Mouse (Mus musculus) midbrain, embryonic 14.5 days (tissue): ENCODE results near the gene Desi2. TPM values are rescaled to one million over a fixed set of nuclear protein-coding genes. Genes with fewer than 3 reads are reported as not detected.
"Not testable (repeated sequence)": the region's sequence is repeated elsewhere in the genome, so short reads cannot be mapped to it uniquely, and the experiment has no call there.

ENCODE experiments used
- ATAC-seq: fragments of 200-750 bp; cut with Nextera tagmentation; 2 replicates; pipeline ENCODE4 v1.8.0; 2017; ENCODE audit warnings: moderate number of reproducible peaks, moderate library complexity; ENCODE audit not compliant: low FRiP score, low TSS enrichment
- DNase-seq: peaks from one replicate; pipeline ENCODE4 v3.0.0-alpha.2; 2015
- H3K27ac ChIP-seq: fragments of 300-500 bp; sonication (generic); replicated peaks from 2 replicates; pipeline ENCODE4 v1.5.1; 2014; ENCODE audit warnings: mild to moderate bottlenecking, low read depth, low read length, moderate library complexity
- H3K27me3 ChIP-seq: fragments of 300-500 bp; sonication (generic); 2 replicates; pipeline ENCODE4 v1.6.1; 2014; ENCODE audit warnings: low read length, control low read depth, mixed read lengths; ENCODE audit not compliant: control insufficient read depth, insufficient read depth
- H3K36me3 ChIP-seq: fragments of 300-500 bp; sonication (generic); 2 replicates; pipeline ENCODE4 v1.6.1; 2014; ENCODE audit warnings: low read length, control low read depth; ENCODE audit not compliant: control insufficient read depth, insufficient read depth
- H3K4me1 ChIP-seq: fragments of 300-500 bp; sonication (generic); 2 replicates; pipeline ENCODE4 v1.6.1; 2014; ENCODE audit warnings: mild to moderate bottlenecking, antibody characterized with exemption, low read length, control low read depth; ENCODE audit not compliant: control insufficient read depth, insufficient read depth
- H3K4me2 ChIP-seq: fragments of 300-500 bp; sonication (generic); 2 replicates; pipeline ENCODE4 v1.6.1; 2014; ENCODE audit warnings: mild to moderate bottlenecking, low read length, moderate library complexity
- H3K4me3 ChIP-seq: fragments of 300-500 bp; sonication (generic); replicated peaks from 2 replicates; pipeline ENCODE4 v1.5.1; 2014; ENCODE audit warnings: low read depth, low read length
- H3K9ac ChIP-seq: fragments of 300-500 bp; sonication (generic); replicated peaks from 2 replicates; pipeline ENCODE4 v1.6.1; 2014; ENCODE audit warnings: mild to moderate bottlenecking, low read length, moderate library complexity
- H3K9me3 ChIP-seq: fragments of 300-500 bp; sonication (generic); 2 replicates; pipeline ENCODE4 v1.6.1; 2016; ENCODE audit warnings: low read length, control low read depth, mixed read lengths; ENCODE audit not compliant: control insufficient read depth
- WGBS: fragments of 180-500 bp; shearing (Covaris S2); extraction: QIAGEN DNeasy Blood & Tissue Kit; methylation state at CpG from one replicate; pipeline ENCODE4 v1.1.7; 2014; 5-methylcytosine and 5-hydroxymethylcytosine counted together
- polyA plus RNA-seq: library from polyadenylated mRNA; unstranded; fragments of >200 nt; fragmentation: Nextera tagmentation; extraction: Ambion mirVana; gene quantifications from 2 replicates; pipeline ENCODE4 v1.2.1, GENCODE M21; 2014

Gene Desi2
- polyA plus RNA-seq, result 21.8 and 22.9 TPM in 2 replicates

GRCm38 (mm10) chr1:178187216-178187791 is at the start of gene Desi2:
TSS of gene Desi2 (plus strand) at chr1:178187417.
- not testable (repeated sequence) for H3K36me3 ChIP-seq, H3K9me3 ChIP-seq, H3K27me3 ChIP-seq
- ATAC-seq (peak; percentile 99), DNase-seq (peak; percentile 96)
- H3K4me2 ChIP-seq, result peak within 1 kb of the TSS; percentile 56
- H3K9ac ChIP-seq, result peak within 1 kb of the TSS; percentile 58
- WGBS, result 1% methylated on average over 37 of the region's 37 CpGs
- H3K4me1 ChIP-seq, result peaks cover 16% of the 10 kb centered on the region; the same call in 1 of the 2 replicates
- 0 out of 2 replicates have a peak within 1 kb of the TSS, but pooled peaks have one; percentile 61 for H3K27ac ChIP-seq
- peak within 1 kb of the TSS; percentile 56 for H3K4me3 ChIP-seq

- not testable (repeated sequence) for H3K36me3 ChIP-seq, H3K9me3 ChIP-seq, H3K4me1 ChIP-seq, H3K27ac ChIP-seq, H3K27me3 ChIP-seq, H3K4me3 ChIP-seq, ATAC-seq, H3K4me2 ChIP-seq, H3K9ac ChIP-seq
- DNase-seq, result peak; percentile 47
- 19% methylated on average over 2 of the region's 2 CpGs for WGBS
Measured at GRCm38 (mm10) chr1:178146513-178146912, 40.7 kb upstream of the Desi2 start.

GRCm38 (mm10) chr1:178146915-178147314 is 40.3 kb upstream of the Desi2 start:
- not testable (repeated sequence) for H3K27me3 ChIP-seq, ATAC-seq, H3K4me1 ChIP-seq, H3K4me3 ChIP-seq, H3K27ac ChIP-seq, H3K9me3 ChIP-seq, H3K4me2 ChIP-seq, H3K9ac ChIP-seq, H3K36me3 ChIP-seq
- WGBS, result 37% methylated on average over 4 of the region's 4 CpGs
- peak; percentile 23 for DNase-seq

- H3K27ac ChIP-seq, result no peak overlapping the region
- no peak overlapping the region for H3K4me3 ChIP-seq
- WGBS, result 90% methylated on average over 2 of the region's 2 CpGs
- H3K4me1 ChIP-seq, result 0 out of 2 replicates have a peak, but pooled peaks cover 3% of the 10 kb centered on the region
- H3K27me3 ChIP-seq, result no peaks in the 10 kb centered on the region
- ATAC-seq (no peak), DNase-seq (no peak)
- no peak overlapping the region for H3K9ac ChIP-seq
- no peak overlapping the region for H3K4me2 ChIP-seq
- no peaks in the 10 kb centered on the region for H3K36me3 ChIP-seq
- H3K9me3 ChIP-seq, result no peaks in the 10 kb centered on the region
Measured at GRCm38 (mm10) chr1:178182251-178182650, 5.0 kb upstream of the Desi2 start.

GRCm38 (mm10) chr1:178185591-178185990 is 1.6 kb upstream of the Desi2 start:
- no peak for DNase-seq

GRCm38 (mm10) chr1:178187810-178188209 is 593 bp downstream of the Desi2 start:
- 0 out of 2 replicates have a peak overlapping the region, but pooled peaks have one; percentile 61 for H3K27ac ChIP-seq
- WGBS, result 1% methylated on average over 27 of the region's 38 CpGs
- peak overlapping the region; percentile 47 for H3K4me2 ChIP-seq
- peak; percentile 80; the same call in 1 of the 2 replicates for ATAC-seq
- H3K27me3 ChIP-seq, H3K36me3 ChIP-seq, H3K9me3 ChIP-seq: not testable (repeated sequence)
- H3K4me3 ChIP-seq, result peak overlapping the region; percentile 56
- H3K9ac ChIP-seq, result peak overlapping the region; percentile 58
- H3K4me1 ChIP-seq, result peaks cover 16% of the 10 kb centered on the region; the same call in 1 of the 2 replicates
- peak; percentile 70 for DNase-seq

More at GRCm38 (mm10) chr1:178185591-178185990, 1.6 kb upstream of the Desi2 start:
- Histone ChIP-seq H3K4me1 (peaks cover 16% of the 10 kb centered on the region; the same call in 1 of the 2 replicates), H3K9ac (no peak overlapping the region), H3K27me3 (no peaks in the 10 kb centered on the region), H3K4me2 (no peak overlapping the region), H3K9me3 (no peaks in the 10 kb centered on the region), H3K4me3 (no peak overlapping the region), H3K36me3 (no peaks in the 10 kb centered on the region), H3K27ac (no peak overlapping the region)
- ATAC-seq, result no peak

- ATAC-seq, result no peak
- Histone ChIP-seq H3K36me3 (no peaks in the 10 kb centered on the region), H3K4me1 (peaks cover 16% of the 10 kb centered on the region; the same call in 1 of the 2 replicates), H3K4me2 (peak overlapping the region; percentile 56), H3K27ac (no peak overlapping the region), H3K4me3 (peak overlapping the region; percentile 33), H3K9me3 (no peaks in the 10 kb centered on the region), H3K27me3 (no peaks in the 10 kb centered on the region), H3K9ac (peak overlapping the region; percentile 32; the same call in 1 of the 2 replicates)
- WGBS, result 10% methylated on average over 13 of the region's 13 CpGs
- DNase-seq, result peak; percentile 50
Measured at GRCm38 (mm10) chr1:178188386-178188785, 1.2 kb downstream of the Desi2 start.

GRCm38 (mm10) chr1:178205701-178206325 is 18.6 kb downstream of the Desi2 start:
- H3K36me3 ChIP-seq, result no peaks in the 10 kb centered on the region
- WGBS, result 80% methylated on average over 10 of the region's 10 CpGs
- H3K9me3 ChIP-seq, result no peaks in the 10 kb centered on the region
- no peaks in the 10 kb centered on the region for H3K27me3 ChIP-seq
- DNase-seq (no peak), ATAC-seq (no peak)
- no peak overlapping the region for H3K9ac ChIP-seq
- H3K4me1 ChIP-seq, result no peaks in the 10 kb centered on the region
- no peak overlapping the region for H3K4me3 ChIP-seq
- H3K27ac ChIP-seq, result no peak overlapping the region
- H3K4me2 ChIP-seq, result no peak overlapping the region

GRCm38 (mm10) chr1:178207856-178208255 is 20.6 kb downstream of the Desi2 start:
- not testable (repeated sequence) for DNase-seq, H3K27me3 ChIP-seq, H3K9me3 ChIP-seq, H3K36me3 ChIP-seq, H3K4me1 ChIP-seq, H3K27ac ChIP-seq, H3K9ac ChIP-seq, ATAC-seq, H3K4me2 ChIP-seq, H3K4me3 ChIP-seq
- 87% methylated on average over 4 of the region's 4 CpGs for WGBS
